ENCODE assay signal across 8 mouse cellular contexts in the genomic region with DNA sequence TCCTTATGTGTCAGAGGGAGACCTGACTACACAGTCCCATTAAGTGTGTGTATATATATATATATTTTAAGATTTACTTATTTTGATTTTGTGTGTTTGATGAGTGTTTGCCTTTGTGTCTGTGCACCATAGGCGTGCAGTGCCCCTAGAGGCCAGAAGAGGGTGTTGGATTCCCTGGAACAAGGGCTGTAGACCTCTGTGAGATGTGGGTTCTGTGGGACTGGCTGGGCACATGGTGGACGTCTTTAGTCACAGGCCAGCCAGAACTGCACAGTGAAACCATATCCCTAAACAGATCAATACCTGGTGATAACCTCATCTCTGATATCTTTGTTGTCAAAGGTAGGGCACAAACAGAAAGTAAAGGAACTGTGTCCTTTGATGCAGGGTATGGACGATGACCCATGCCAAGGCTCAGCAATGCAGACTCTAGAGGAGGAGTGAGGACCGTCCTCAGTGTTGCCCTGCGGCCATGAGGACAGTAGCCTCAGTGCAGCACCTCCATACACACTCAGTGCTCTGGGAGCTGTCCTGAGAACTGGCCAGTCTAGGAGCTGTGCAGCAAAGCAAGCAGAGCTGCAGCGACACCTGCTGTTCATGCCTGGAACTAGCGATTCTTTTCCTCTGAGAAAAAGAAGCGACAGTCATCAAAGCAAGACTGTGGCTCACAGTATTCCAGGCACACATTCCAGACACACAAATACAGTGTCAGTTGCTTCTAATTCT. TPM values are rescaled to one million over a fixed set of nuclear protein-coding genes. Genes with fewer than 3 reads are reported as not detected.
A peak's percentile ranks its signal among the peaks of the same experiment; 100 is the strongest.
DNase-seq lines count a peak whose midpoint lies in the region; ATAC-seq and TF ChIP-seq lines count a peak whose summit lies in the region.

No protein-coding gene starts in this region.

- H3K9ac ChIP-seq in ES-Bruce4 (ENCODE audit: low read depth, poor library complexity, severe bottlenecking): no peak overlapping the region

- peak; percentile 72 for DNase-seq in hindbrain, embryonic 10.5 days (ENCODE audit: low spot score)
- peak; percentile 73 to 77 for DNase-seq in layer of hippocampus, postnatal 14 days (ENCODE audit: low spot score in 2 of 2)
- peak; percentile 83 for DNase-seq in lung, postnatal 36 days
- peak; percentile 87 for DNase-seq in right cerebral cortex, postnatal 14 days

- TF ChIP-seq POLR2A in ES-Bruce4 (IDR thresholded peaks at IDR 0.05; ENCODE audit: insufficient read depth, low read length): no peak
- no peak for TF ChIP-seq POLR2A in bone marrow, adult 2 months (IDR thresholded peaks at IDR 0.05; ENCODE audit: borderline replicate concordance, control insufficient read depth, low read depth, low read length)
- no peak for TF ChIP-seq POLR2A in embryonic fibroblast, embryonic 13.5 days (IDR thresholded peaks at IDR 0.05; ENCODE audit: low read depth, low read length)

- H3K27me3 ChIP-seq in ES-Bruce4 (ENCODE audit: control insufficient read depth, insufficient read depth, low read length, poor library complexity, severe bottlenecking): no peaks in the 10 kb centered on the region
- H3K27me3 ChIP-seq in hindbrain, embryonic 10.5 days (ENCODE audit: insufficient read depth, poor library complexity, severe bottlenecking): no peaks in the 10 kb centered on the region

- H3K36me3 ChIP-seq in ES-Bruce4 (ENCODE audit: control insufficient read depth, insufficient read depth, low read length, poor library complexity, severe bottlenecking): no peaks in the 10 kb centered on the region
- peaks cover 84% of the 10 kb centered on the region for H3K36me3 ChIP-seq in hindbrain, embryonic 10.5 days

- 75% methylated on average over 8 of the region's 8 CpGs for WGBS in bone marrow, adult 2 months
- 64% methylated on average over 8 of the region's 8 CpGs for WGBS in hindbrain, embryonic 10.5 days

- H3K4me3 ChIP-seq in ES-Bruce4 (ENCODE audit: low read depth, low read length): no peak overlapping the region
- H3K4me3 ChIP-seq in bone marrow, adult 2 months (replicated peaks; ENCODE audit: control insufficient read depth, low read depth, low read length): no peak overlapping the region
- no peak overlapping the region for H3K4me3 ChIP-seq in embryonic fibroblast, embryonic 13.5 days (ENCODE audit: insufficient read depth, low read length)
- H3K4me3 ChIP-seq in hindbrain, embryonic 10.5 days: no peak overlapping the region

- peak; percentile 99 for TF ChIP-seq CTCF in ES-Bruce4 (IDR thresholded peaks at IDR 0.05; ENCODE audit: low read depth, low read length)
- peak; percentile 92 for TF ChIP-seq CTCF in bone marrow, adult 2 months (IDR thresholded peaks at IDR 0.05; ENCODE audit: control insufficient read depth, insufficient read depth, low read length)
- TF ChIP-seq CTCF in embryonic fibroblast, embryonic 13.5 days (IDR thresholded peaks at IDR 0.05; ENCODE audit: borderline replicate concordance, insufficient read depth, low read length): peak; percentile 84; the same call in 1 of the 2 replicates

- no peak for ATAC-seq in activated CD4-positive, CD25-positive, alpha-beta regulatory T cell, adult 4 months

- H3K27ac ChIP-seq in ES-Bruce4 (ENCODE audit: insufficient read depth, low read length): no peak overlapping the region
- H3K27ac ChIP-seq in bone marrow, adult 2 months (ENCODE audit: control insufficient read depth, insufficient read depth, low read depth, low read length, poor library complexity): no peak overlapping the region
- no peak overlapping the region for H3K27ac ChIP-seq in embryonic fibroblast, embryonic 13.5 days (ENCODE audit: insufficient read depth, low read length)
- no peak overlapping the region for H3K27ac ChIP-seq in hindbrain, embryonic 10.5 days

- H3K4me1 ChIP-seq in ES-Bruce4 (ENCODE audit: control insufficient read depth, insufficient read depth, low read length): no peaks in the 10 kb centered on the region
- H3K4me1 ChIP-seq in bone marrow, adult 2 months (ENCODE audit: control insufficient read depth, insufficient read depth, low read length): no peaks in the 10 kb centered on the region
- peaks cover 3% of the 10 kb centered on the region; the same call in 1 of the 2 replicates for H3K4me1 ChIP-seq in embryonic fibroblast, embryonic 13.5 days (ENCODE audit: control insufficient read depth, insufficient read depth, low read length)
- H3K4me1 ChIP-seq in hindbrain, embryonic 10.5 days (replicated peaks): 0 out of 2 replicates have a peak, but pooled peaks cover 3% of the 10 kb centered on the region

- no peaks in the 10 kb centered on the region for H3K9me3 ChIP-seq in ES-Bruce4 (replicated peaks; ENCODE audit: control insufficient read depth, insufficient read depth, low read length, poor library complexity, severe bottlenecking)
- peaks cover 8% of the 10 kb centered on the region; the same call in 1 of the 2 replicates for H3K9me3 ChIP-seq in hindbrain, embryonic 10.5 days

- peak; percentile 25; the same call in 1 of the 2 replicates for TF ChIP-seq EP300 in ES-Bruce4 (IDR thresholded peaks at IDR 0.05; ENCODE audit: insufficient read depth, low read depth, low read length)

RNA-seq across cellular contexts. Expression of a gene that starts 40.2 kb away (rescaled TPM):
- polyA plus RNA-seq in ES-Bruce4 (2011; ENCODE audit: insufficient read depth, insufficient read length, low read depth, missing spikeins): 1.2 and 1.4 TPM in 2 replicates
- not detected in 2 replicates for polyA plus RNA-seq in bone marrow, adult 2 months (2011; ENCODE audit: insufficient read depth, insufficient read length, low replicate concordance, missing spikeins)
- polyA plus RNA-seq in embryonic fibroblast, embryonic 13.5 days (2011; ENCODE audit: insufficient read length, low read depth, missing spikeins): not detected in 2 replicates
- 0.13 and 0.31 TPM in 2 replicates for polyA plus RNA-seq in hindbrain, embryonic 10.5 days (2016; fragmentation: Nextera tagmentation; extraction: Ambion mirVana)
- under 1 TPM; 0.25 to 0.26 TPM for total RNA-seq in layer of hippocampus, postnatal 14 days (2021)
- under 1 TPM in 1 of 2 experiments, not detected in 1; 0.50 TPM for polyA plus RNA-seq in activated CD4-positive, CD25-positive, alpha-beta regulatory T cell, adult 4 months (2017; shearing (Covaris generic))

RNA-seq across cellular contexts. Expression of a gene that starts 51.5 kb away (rescaled TPM):
- polyA plus RNA-seq in ES-Bruce4 (2011; ENCODE audit: insufficient read depth, insufficient read length, low read depth, missing spikeins): 90.6 and 95.0 TPM in 2 replicates
- 67.3 and 80.9 TPM in 2 replicates for polyA plus RNA-seq in bone marrow, adult 2 months (2011; ENCODE audit: insufficient read depth, insufficient read length, low replicate concordance, missing spikeins)
- 63.7 and 68.6 TPM in 2 replicates for polyA plus RNA-seq in embryonic fibroblast, embryonic 13.5 days (2011; ENCODE audit: insufficient read length, low read depth, missing spikeins)
- polyA plus RNA-seq in hindbrain, embryonic 10.5 days (2016; fragmentation: Nextera tagmentation; extraction: Ambion mirVana): 10.7 and 13.0 TPM in 2 replicates
- 100 to 1,000 TPM; 121 to 130 TPM for total RNA-seq in layer of hippocampus, postnatal 14 days (2021)
- 10 to 100 TPM; 14.1 to 15.2 TPM for polyA plus RNA-seq in activated CD4-positive, CD25-positive, alpha-beta regulatory T cell, adult 4 months (2017; shearing (Covaris generic))
